Mouse (Mus musculus): ENCODE measurements at regions not wholly inside any gene's neighbourhood (a gene's known extent, or its start where the extent isn't known, plus 50 kb on each side); places are given as distances from the start of the nearest gene placed in this dataset.
A peak's percentile ranks its signal among the peaks of the same experiment; 100 is the strongest.
"Not testable (repeated sequence)": the region's sequence is repeated elsewhere in the genome, so short reads cannot be mapped to it uniquely, and the experiment has no call there.

GRCm38 (mm10) chr5:91892338-91892737 lies 70.5 kb downstream of the Rchy1 start:
- DNase-seq (ENCODE audit: extremely low read depth, low read depth, low spot score) = no peak

DNA sequence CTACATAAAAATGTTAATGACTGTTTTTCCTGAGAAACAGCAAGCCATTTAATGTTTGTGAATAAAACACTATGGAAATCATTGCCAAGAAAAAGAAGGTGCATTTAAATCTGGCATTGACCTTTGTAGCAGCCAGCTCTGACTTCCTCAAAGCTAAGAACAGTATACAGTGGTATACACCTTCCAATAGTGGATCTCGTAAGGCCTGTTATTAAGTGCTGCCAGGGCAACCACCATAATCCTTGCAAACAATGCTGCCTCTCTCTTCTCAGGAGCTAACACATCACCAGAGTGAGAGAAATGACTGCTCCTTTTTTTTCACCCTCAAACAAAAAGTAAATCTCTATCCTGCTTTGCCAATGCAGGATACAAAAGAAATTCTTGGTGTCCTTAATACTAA lies 81.1 kb downstream of the Rchy1 start:
- no peak for DNase-seq (ENCODE audit: extremely low read depth, low read depth, low spot score)

DNA sequence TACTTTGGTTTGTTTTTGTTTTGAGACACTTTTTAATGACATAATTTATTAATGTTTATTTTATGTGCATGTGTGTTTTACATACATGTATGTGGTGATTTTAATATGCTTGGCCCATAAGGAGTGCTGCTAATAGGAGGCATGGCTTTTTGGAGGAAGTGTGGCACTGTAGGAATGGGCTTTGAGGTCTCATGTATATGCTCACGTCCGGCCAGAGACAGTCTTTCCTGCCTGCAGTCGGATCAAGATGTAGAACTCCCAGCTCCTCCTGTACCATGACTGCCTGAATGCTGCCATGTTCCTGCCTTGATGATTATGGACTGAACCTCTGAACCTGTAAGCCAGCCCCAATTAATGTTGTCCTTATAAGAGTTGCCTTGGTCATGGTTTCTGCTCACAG lies 82.6 kb downstream of the Rchy1 start:
- no peak for DNase-seq (ENCODE audit: extremely low read depth, low read depth, low spot score)

GRCm38 (mm10) chr5:91878627-91879026 lies 84.2 kb downstream of the Rchy1 start:
- DNase-seq (ENCODE audit: extremely low read depth, low read depth, low spot score) = no peak

GRCm38 (mm10) chr5:91876682-91877031 lies 86.2 kb downstream of the Rchy1 start:
- no peak for DNase-seq (ENCODE audit: extremely low read depth, low read depth, low spot score)

- no peak for DNase-seq (ENCODE audit: extremely low read depth, low read depth, low spot score)
These were observed 86.8 kb downstream of the Rchy1 start for GRCm38 (mm10) chr5:91875875-91876681.

DNA sequence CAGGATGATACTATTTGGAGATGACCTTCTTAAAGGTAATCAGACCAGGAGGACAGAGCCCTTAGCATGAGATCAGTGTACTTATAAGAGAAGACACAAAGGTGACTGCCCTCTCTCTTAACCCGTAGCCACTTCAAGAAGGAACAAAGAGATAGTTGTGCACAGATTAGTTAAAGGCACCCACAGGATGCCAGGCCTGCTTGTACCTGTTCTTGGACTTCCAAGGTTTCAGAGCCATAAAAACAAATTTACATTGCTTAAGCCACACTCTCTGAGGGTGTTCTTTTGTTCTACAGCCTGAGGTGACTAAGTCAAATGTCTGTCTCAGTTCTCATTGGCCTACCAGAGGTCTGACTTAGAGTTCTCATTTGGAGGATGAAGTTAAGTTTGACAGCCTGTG lies 90.1 kb downstream of the Rchy1 start:
- peak; percentile 88 for DNase-seq (ENCODE audit: extremely low read depth, low read depth, low spot score)

GRCm38 (mm10) chr5:91869791-91870190 lies 93.1 kb downstream of the Rchy1 start:
- no peak for DNase-seq (ENCODE audit: extremely low read depth, low read depth, low spot score)

- peak; percentile 85 for DNase-seq (ENCODE audit: extremely low read depth, low read depth, low spot score)
These were observed 96.7 kb downstream of the Rchy1 start for GRCm38 (mm10) chr5:91866184-91866583.

DNA sequence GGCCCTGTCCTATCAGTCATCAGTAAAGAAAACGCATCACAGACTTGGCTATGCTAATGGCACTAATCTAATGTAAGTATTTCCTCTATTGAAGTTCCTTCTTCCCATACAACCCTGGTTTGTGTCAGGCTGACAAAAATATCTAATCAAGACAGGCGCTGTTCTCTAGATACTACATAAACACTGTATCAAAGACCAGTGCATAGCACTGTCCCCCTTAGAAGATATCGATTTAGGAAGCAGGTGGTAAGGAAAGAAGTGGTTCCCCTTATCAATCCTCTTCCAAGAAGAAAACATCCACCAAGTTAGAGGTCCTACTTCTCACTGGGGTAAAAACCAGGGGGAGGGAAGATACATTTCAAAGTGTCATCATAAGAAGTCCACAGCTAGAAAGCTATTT lies 97.5 kb downstream of the Rchy1 start:
- no peak for DNase-seq (ENCODE audit: extremely low read depth, low read depth, low spot score)

DNA sequence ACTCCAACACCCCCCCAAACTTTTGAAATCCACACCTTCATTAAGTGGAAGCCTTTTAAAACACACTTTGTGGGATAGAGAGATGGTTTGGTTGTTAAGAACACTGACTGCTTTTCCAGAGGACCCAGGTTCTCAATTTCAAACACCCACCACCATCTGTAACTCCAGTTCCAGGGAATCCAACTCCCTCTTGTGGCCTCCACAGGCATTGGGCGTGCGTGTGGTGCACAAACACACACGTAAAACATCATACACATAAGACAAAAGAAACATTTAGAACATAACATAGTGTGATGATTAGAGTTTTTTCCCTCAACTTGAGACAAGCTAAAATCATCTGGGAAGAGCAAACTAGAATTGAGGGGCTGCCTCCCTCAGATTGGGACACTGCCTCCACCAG lies 100.0 kb downstream of the Rchy1 start:
- no peak for DNase-seq (ENCODE audit: extremely low read depth, low read depth, low spot score)

DNA sequence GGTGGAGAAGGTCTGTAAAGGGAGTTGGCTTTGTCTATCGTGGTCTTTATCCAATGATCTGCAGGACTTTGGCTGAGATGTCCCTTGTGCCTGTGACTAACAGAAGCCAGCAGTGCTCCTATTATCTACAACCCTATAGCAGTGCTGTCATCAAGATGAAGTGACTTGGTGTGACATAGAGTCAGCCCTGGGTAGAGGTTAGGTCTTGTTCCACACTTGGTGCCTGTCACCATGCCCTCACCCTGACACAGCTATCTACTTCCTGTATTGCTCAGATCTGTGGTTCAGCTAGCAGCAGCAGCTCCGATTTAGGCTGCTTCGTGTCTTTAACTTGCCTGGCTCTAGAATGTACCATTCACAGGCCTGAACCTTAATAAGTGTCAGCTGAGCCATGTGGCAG lies 100.6 kb downstream of the Rchy1 start:
- no peak for DNase-seq (ENCODE audit: extremely low read depth, low read depth, low spot score)

GRCm38 (mm10) chr5:91861440-91862187 lies 101.3 kb downstream of the Rchy1 start:
- no peak for DNase-seq (ENCODE audit: extremely low read depth, low read depth, low spot score)

- DNase-seq (ENCODE audit: extremely low read depth, low read depth, low spot score) = no peak
These were observed 102.4 kb downstream of the Rchy1 start for GRCm38 (mm10) chr5:91860489-91860888.

- DNase-seq (ENCODE audit: extremely low read depth, low read depth, low spot score) = no peak
These were observed 110.5 kb downstream of the Rchy1 start for GRCm38 (mm10) chr5:91852330-91852729.

DNA sequence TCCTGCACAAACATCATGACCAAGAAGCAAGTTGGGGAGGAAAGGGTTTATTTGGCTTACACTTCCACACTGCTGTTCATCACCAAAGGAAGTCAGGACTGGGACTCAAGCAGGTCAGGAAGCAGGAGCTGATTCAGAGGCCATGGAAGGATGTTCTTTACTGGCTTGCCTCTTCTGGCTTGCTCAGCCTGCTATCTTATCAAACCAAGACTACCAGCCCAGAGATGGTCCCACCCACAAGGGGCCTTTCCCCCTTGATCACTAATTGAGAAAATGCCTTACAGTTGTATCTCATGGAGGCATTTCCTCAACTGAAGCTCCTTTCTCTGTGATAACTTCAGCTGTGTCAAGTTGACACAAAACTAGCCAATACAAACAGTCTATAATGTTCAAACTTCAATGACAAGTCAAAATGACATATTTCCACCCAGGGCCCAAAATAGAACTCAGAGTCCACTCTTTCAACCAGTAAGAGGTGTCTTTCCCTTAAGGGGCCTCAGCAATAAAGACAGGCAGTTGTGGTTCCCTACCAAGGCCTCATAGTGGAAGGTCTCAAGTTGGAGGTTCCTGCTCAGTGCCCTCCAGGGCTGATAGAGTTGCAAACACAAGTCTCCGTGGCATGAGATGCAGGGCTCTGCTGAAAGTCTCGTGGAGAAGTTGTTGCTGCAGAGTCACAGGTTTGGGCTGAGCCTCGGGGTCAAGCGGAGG lies 111.9 kb downstream of the Rchy1 start:
- DNase-seq (ENCODE audit: extremely low read depth, low read depth, low spot score) = not testable (repeated sequence)

DNA sequence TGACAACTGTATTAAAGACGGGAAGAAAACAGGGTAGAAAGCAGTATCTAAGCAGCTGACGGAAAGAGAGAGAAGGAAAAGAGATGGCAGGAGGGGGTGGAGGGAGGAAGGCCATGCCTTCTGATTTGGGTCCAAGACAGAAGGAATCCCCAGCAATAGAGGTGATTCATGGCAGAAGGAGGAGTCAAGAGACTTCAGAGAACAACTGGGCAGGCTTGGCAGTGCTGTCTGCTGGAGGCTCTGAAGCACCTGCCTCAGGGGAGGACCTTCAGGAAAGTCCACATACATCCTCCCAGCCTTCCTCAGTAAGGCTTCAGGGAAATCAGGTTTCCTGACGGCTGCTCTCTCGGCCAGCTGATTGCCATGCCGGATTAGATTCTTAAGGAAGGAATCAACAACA lies 112.4 kb downstream of the Rchy1 start:
- no peak for DNase-seq (ENCODE audit: extremely low read depth, low read depth, low spot score)

- DNase-seq (ENCODE audit: extremely low read depth, low read depth, low spot score) = no peak
These were observed 113.3 kb downstream of the Rchy1 start for GRCm38 (mm10) chr5:91849533-91849932.

- DNase-seq (ENCODE audit: extremely low read depth, low read depth, low spot score) = no peak
These were observed 113.8 kb downstream of the Rchy1 start for GRCm38 (mm10) chr5:91849114-91849513.

DNA sequence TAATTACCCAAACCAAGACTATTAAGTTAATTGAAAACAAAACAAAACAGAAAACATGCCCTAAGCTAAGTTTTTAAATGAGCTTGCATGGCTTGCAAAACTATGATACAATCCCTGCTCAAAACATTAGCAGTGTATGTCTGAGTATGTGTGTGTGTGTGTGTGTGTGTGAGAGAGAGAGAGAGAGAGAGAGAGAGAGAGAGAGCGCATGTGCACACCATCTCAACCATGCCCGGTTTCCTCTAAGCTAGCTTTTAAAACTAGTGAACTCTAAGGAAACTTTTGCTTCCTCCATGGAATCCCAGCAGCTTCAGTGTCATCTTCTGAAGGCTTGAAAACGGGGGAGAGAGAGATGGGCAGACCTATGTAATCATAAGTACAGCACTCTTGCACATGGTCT lies 114.3 kb downstream of the Rchy1 start:
- DNase-seq (ENCODE audit: extremely low read depth, low read depth, low spot score) = no peak

DNA sequence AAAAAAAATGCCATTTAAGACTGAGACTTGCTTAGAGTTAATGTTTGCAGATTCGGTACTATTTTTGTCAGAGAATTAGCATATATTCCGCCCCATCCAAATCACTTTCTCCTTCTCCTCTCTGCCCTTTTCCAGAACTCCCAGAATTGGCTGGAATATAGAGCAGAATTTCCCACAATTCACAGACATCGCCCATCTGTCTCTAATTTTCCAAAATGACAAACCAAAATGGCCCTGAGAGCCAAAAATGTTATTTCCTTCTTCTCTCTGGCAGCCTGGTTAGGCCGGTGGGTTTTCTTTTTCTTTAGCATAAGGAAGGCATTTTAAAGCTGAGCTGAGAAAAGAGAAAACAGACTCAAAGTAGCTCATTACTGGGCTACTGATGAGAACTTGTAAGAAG lies 119.8 kb downstream of the Rchy1 start:
- no peak for DNase-seq (ENCODE audit: extremely low read depth, low read depth, low spot score)

- no peak for DNase-seq (ENCODE audit: extremely low read depth, low read depth, low spot score)
These were observed 121.8 kb downstream of the Rchy1 start for GRCm38 (mm10) chr5:91841066-91841465.

Data from fat pad, adult 2 months (tissue).